Mouse (Mus musculus) heart, postnatal 0 days (tissue): Measurements from ENCODE around the gene Pbrm1. TPM values are rescaled to one million over a fixed set of nuclear protein-coding genes. Genes with fewer than 3 reads are reported as not detected.

ENCODE experiments used
- ATAC-seq: fragments of 200-750 bp; cut with Nextera tagmentation; 2 replicates; pipeline ENCODE4 v1.8.0; 2017; ENCODE audit warnings: low read depth, moderate number of reproducible peaks, moderate library complexity; ENCODE audit not compliant: insufficient read depth
- DNase-seq: peaks from one replicate; pipeline ENCODE4 v3.0.0-alpha.2; 2016; ENCODE audit warnings: low spot score
- H3K27ac ChIP-seq: fragments of 300-500 bp; sonication (generic); 2 replicates; pipeline ENCODE4 v1.5.1; 2014; ENCODE audit warnings: low read depth, mild to moderate bottlenecking
- H3K27me3 ChIP-seq: fragments of 300-500 bp; sonication (generic); 2 replicates; pipeline ENCODE4 v1.6.1; 2014; ENCODE audit warnings: low read length, mixed read lengths; ENCODE audit not compliant: control insufficient read depth, insufficient read depth
- H3K36me3 ChIP-seq: fragments of 300-500 bp; sonication (generic); replicated peaks from 2 replicates; pipeline ENCODE4 v1.6.1; 2014; ENCODE audit warnings: low read length, mixed read lengths; ENCODE audit not compliant: control insufficient read depth, insufficient read depth
- H3K4me1 ChIP-seq: fragments of 300-500 bp; sonication (generic); 2 replicates; pipeline ENCODE4 v1.6.1; 2014; ENCODE audit warnings: antibody characterized with exemption; ENCODE audit not compliant: control insufficient read depth, insufficient read depth
- H3K4me2 ChIP-seq: fragments of 300-500 bp; sonication (generic); 2 replicates; pipeline ENCODE4 v1.6.1; 2014; ENCODE audit warnings: low read depth, mild to moderate bottlenecking, low read length, moderate library complexity
- H3K4me3 ChIP-seq: fragments of 300-500 bp; sonication (generic); 2 replicates; pipeline ENCODE4 v1.5.1; 2014; ENCODE audit warnings: low read depth, low read length
- H3K9ac ChIP-seq: fragments of 300-500 bp; sonication (generic); replicated peaks from 2 replicates; pipeline ENCODE4 v1.6.1; 2014; ENCODE audit warnings: low read depth, low read length, mixed read lengths
- H3K9me3 ChIP-seq: fragments of 300-500 bp; sonication (generic); replicated peaks from 2 replicates; pipeline ENCODE4 v1.6.1; 2016; ENCODE audit warnings: low read length; ENCODE audit not compliant: control insufficient read depth
- CTCF ChIP-seq: IDR thresholded peaks from 2 replicates; pipeline ENCODE4 v1.5.1; 2016; ENCODE audit warnings: antibody characterized with exemption, control low read depth, low read depth
- EP300 ChIP-seq: IDR thresholded peaks from 2 replicates; pipeline ENCODE4 v1.6.1; 2016; ENCODE audit warnings: antibody characterized with exemption, low read depth
- WGBS: fragments of 180-500 bp; shearing (Covaris S2); extraction: QIAGEN DNeasy Blood & Tissue Kit; methylation state at CpG from one replicate; pipeline ENCODE4 v1.1.7; 2014; 5-methylcytosine and 5-hydroxymethylcytosine counted together
- polyA plus RNA-seq: library from polyadenylated mRNA; unstranded; fragments of >200 nt; fragmentation: Nextera tagmentation; extraction: Ambion mirVana; gene quantifications from 2 replicates; pipeline ENCODE4 v1.2.1, GENCODE M21; 2015
- total RNA-seq: library from RNA; depleted of rRNA; stranded (reverse); fragments of >200 nt; gene quantifications from 2 replicates; pipeline ENCODE4 v1.2.3, GENCODE M21; 2014; ENCODE audit warnings: low replicate concordance

Pbrm1 gene
- total and polyA plus RNA-seq, 2 experiments from 2014 or later = 65.0 to 66.5 TPM

GRCm38 (mm10) chr14:31112187-31112586, 93.2 kb downstream of the Pbrm1 start:
- peaks cover 82% of the 10 kb centered on the region for H3K36me3 ChIP-seq
- H3K4me1 ChIP-seq = no peaks in the 10 kb centered on the region
- no peak overlapping the region for H3K9ac ChIP-seq
- no peak overlapping the region for H3K27ac ChIP-seq
- no peak overlapping the region for H3K4me2 ChIP-seq
- DNase-seq = no peak
- no peak overlapping the region for H3K4me3 ChIP-seq
- no peaks in the 10 kb centered on the region for H3K9me3 ChIP-seq
- no peak for ATAC-seq
- 70% methylated on average over 5 of the region's 5 CpGs for WGBS
- H3K27me3 ChIP-seq = no peaks in the 10 kb centered on the region
- TF ChIP-seq CTCF (no peak), EP300 (no peak)

GRCm38 (mm10) chr14:31114011-31114410, 95.1 kb downstream of the Pbrm1 start:
- Histone ChIP-seq H3K4me3 (no peak overlapping the region), H3K9ac (no peak overlapping the region), H3K27ac (no peak overlapping the region), H3K9me3 (no peaks in the 10 kb centered on the region), H3K4me1 (no peaks in the 10 kb centered on the region), H3K27me3 (no peaks in the 10 kb centered on the region), H3K36me3 (peaks cover 83% of the 10 kb centered on the region), H3K4me2 (no peak overlapping the region)
- no peak for DNase-seq
- no peak for ATAC-seq
- whole genome bisulfite sequencing = 50% methylated on average over 3 of the region's 3 CpGs
- TF ChIP-seq EP300 (no peak), CTCF (no peak)

- no peak for ATAC-seq
- 53% methylated on average over 2 of the region's 2 CpGs for WGBS
- no peaks in the 10 kb centered on the region for H3K27me3 ChIP-seq
- H3K9me3 ChIP-seq = no peaks in the 10 kb centered on the region
- H3K27ac ChIP-seq = no peak overlapping the region
- H3K4me1 ChIP-seq = no peaks in the 10 kb centered on the region
- no peak for DNase-seq
- no peak overlapping the region for H3K4me2 ChIP-seq
- no peak overlapping the region for H3K9ac ChIP-seq
- H3K36me3 ChIP-seq = peaks cover 75% of the 10 kb centered on the region
- TF ChIP-seq CTCF (no peak), EP300 (no peak)
- H3K4me3 ChIP-seq = no peak overlapping the region
These were observed 96.6 kb downstream of the Pbrm1 start for GRCm38 (mm10) chr14:31115522-31115921.

GRCm38 (mm10) chr14:31125106-31126075, 106.5 kb downstream of the Pbrm1 start:
- no peak overlapping the region for H3K4me3 ChIP-seq
- TF ChIP-seq EP300 (no peak), CTCF (no peak)
- DNase-seq = no peak
- no peak for ATAC-seq
- H3K4me1 ChIP-seq = peaks cover 34% of the 10 kb centered on the region
- peak overlapping the region; percentile 57 for H3K27ac ChIP-seq
- no peak overlapping the region for H3K9ac ChIP-seq
- H3K9me3 ChIP-seq = no peaks in the 10 kb centered on the region
- H3K36me3 ChIP-seq = peaks cover 33% of the 10 kb centered on the region
- 50% methylated on average over 9 of the region's 9 CpGs for WGBS
- H3K4me2 ChIP-seq = no peak overlapping the region
- no peaks in the 10 kb centered on the region for H3K27me3 ChIP-seq

GRCm38 (mm10) chr14:31126826-31127225, 107.9 kb downstream of the Pbrm1 start:
- peak overlapping the region; percentile 65; the same call in 1 of the 2 replicates for H3K27ac ChIP-seq
- no peak overlapping the region for H3K9ac ChIP-seq
- DNase-seq (no peak), ATAC-seq (no peak)
- no peaks in the 10 kb centered on the region for H3K9me3 ChIP-seq
- no peak for TF ChIP-seq CTCF
- no peak for TF ChIP-seq EP300
- no peaks in the 10 kb centered on the region for H3K27me3 ChIP-seq
- no peak overlapping the region for H3K4me3 ChIP-seq
- peaks cover 28% of the 10 kb centered on the region for H3K36me3 ChIP-seq
- peak overlapping the region; percentile 30; the same call in 1 of the 2 replicates for H3K4me2 ChIP-seq
- 87% methylated on average over 8 of the region's 8 CpGs for WGBS
- H3K4me1 ChIP-seq = peaks cover 40% of the 10 kb centered on the region
